In genomic region chr2:43772640-43773039, GRCm38 (mm10) we compare ENCODE assay signal across 9 mouse cellular contexts. TPM values are rescaled to one million over a fixed set of nuclear protein-coding genes. Genes with fewer than 3 reads are reported as not detected.
DNase-seq lines count a peak whose midpoint lies in the region.
"Had no signal": no experiment of that assay in that cellular context is flagged by ENCODE, and none has a peak within 500 bp of the region (broad histone marks: within the 10 kb centered on the region; RNA-seq: fewer than 3 reads in every experiment).

No protein-coding gene starts in this region.

- peak; percentile 16 for DNase-seq in layer of hippocampus, adult 9-11 months
- DNase-seq in layer of hippocampus, adult 8-10 months (ENCODE audit: low spot score in 2 of 2), result no peak
- DNase-seq in CD8-positive naive resting alpha-beta T cell, adult 2 months (ENCODE audit: low read depth in 2 of 2, low spot score in 2 of 2), result peak; percentile 44 to 56
- peak; percentile 78 for DNase-seq in induced T-regulatory cell, adult 2 months (ENCODE audit: low read depth)
- DNase-seq in monocyte, adult 2 months (ENCODE audit: low read depth in 1 of 2, low spot score in 2 of 2), result peak; percentile 48 to 60
- no peak for DNase-seq in adrenal gland, adult 2 months
- DNase-seq in embryo, embryonic 10 days (ENCODE audit: low spot score), result no peak
- DNase-seq in kidney, adult 8-10 months, result no peak
- DNase-seq: adrenal gland, postnatal 36 days had no signal

RNA-seq across cellular contexts. Expression of gene Arhgap15, which starts 24.0 kb away (rescaled TPM):
- 10 to 100 TPM in 1 of 4 experiments, 1 to 10 TPM in 3; 6.6 to 10.0 (median 8.7) TPM for total RNA-seq in layer of hippocampus, adult 8-10 months (2022)
- total RNA-seq in adrenal gland, adult 2 months (2021), result 1 to 10 TPM; 1.8 to 2.6 TPM
- polyA plus RNA-seq in adrenal gland, adult 2 months (2012; rRNA removed), result 0.08 and 0.09 TPM in 2 replicates

Comparison
In these comparisons a context has a peak if more than half of its experiments do, and no peak if none do; other contexts are left out.
1. DNase-seq: peak in layer of hippocampus, adult 9-11 months (single experiment), CD8-positive naive resting alpha-beta T cell, adult 2 months (2 of 2), induced T-regulatory cell, adult 2 months (single experiment) and monocyte, adult 2 months (2 of 2); none in layer of hippocampus, adult 8-10 months (0 of 2), adrenal gland, adult 2 months (single experiment), embryo, embryonic 10 days (single experiment) and kidney, adult 8-10 months (0 of 2).